Mouse (Mus musculus) hindbrain, embryonic 15.5 days (tissue): ENCODE results near the gene Setd7. TPM values are rescaled to one million over a fixed set of nuclear protein-coding genes. Genes with fewer than 3 reads are reported as not detected.

Experiments used
- ATAC-seq: fragments of 200-750 bp; cut with Nextera tagmentation; 2 replicates; pipeline ENCODE4 v1.8.0; 2017; ENCODE audit warnings: low read depth, moderate number of reproducible peaks, moderate TSS enrichment; ENCODE audit not compliant: low FRiP score
- H3K27ac ChIP-seq: fragments of 300-500 bp; sonication (generic); replicated peaks from 2 replicates; pipeline ENCODE4 v1.5.1; 2015; ENCODE audit warnings: mild to moderate bottlenecking, inconsistent platforms
- H3K27me3 ChIP-seq: fragments of 300-500 bp; sonication (generic); 2 replicates; pipeline ENCODE4 v1.6.1; 2015; ENCODE audit warnings: control low read depth, inconsistent platforms
- H3K36me3 ChIP-seq: fragments of 300-500 bp; sonication (generic); 2 replicates; pipeline ENCODE4 v1.6.1; 2015; ENCODE audit warnings: control low read depth, inconsistent platforms
- H3K4me1 ChIP-seq: fragments of 300-500 bp; sonication (generic); replicated peaks from 2 replicates; pipeline ENCODE4 v1.6.1; 2015; ENCODE audit warnings: control low read depth, inconsistent platforms
- H3K4me2 ChIP-seq: fragments of 300-500 bp; sonication (generic); 2 replicates; pipeline ENCODE4 v1.6.1; 2015; ENCODE audit warnings: moderate library complexity, mild to moderate bottlenecking, inconsistent platforms
- H3K4me3 ChIP-seq: fragments of 300-500 bp; sonication (generic); 2 replicates; pipeline ENCODE4 v1.5.1; 2015; ENCODE audit warnings: mild to moderate bottlenecking, inconsistent platforms
- H3K9ac ChIP-seq: fragments of 300-500 bp; sonication (generic); 2 replicates; pipeline ENCODE4 v1.6.1; 2015; ENCODE audit warnings: inconsistent platforms
- H3K9me3 ChIP-seq: fragments of 300-500 bp; sonication (generic); 2 replicates; pipeline ENCODE4 v1.6.1; 2016; ENCODE audit warnings: control low read depth, inconsistent platforms
- WGBS: fragments of 180-500 bp; shearing (Covaris S2); methylation state at CpG from one replicate; pipeline ENCODE4 v1.1.7; 2015; 5-methylcytosine and 5-hydroxymethylcytosine counted together
- polyA plus RNA-seq: library from polyadenylated mRNA; unstranded; fragments of >200 nt; fragmentation: Nextera tagmentation; extraction: Ambion mirVana; gene quantifications from 2 replicates; pipeline ENCODE4 v1.2.1, GENCODE M21; 2015

The Setd7 gene
- polyA plus RNA-seq, 1 experiment from 2014 or later = 2.9 TPM

DNA sequence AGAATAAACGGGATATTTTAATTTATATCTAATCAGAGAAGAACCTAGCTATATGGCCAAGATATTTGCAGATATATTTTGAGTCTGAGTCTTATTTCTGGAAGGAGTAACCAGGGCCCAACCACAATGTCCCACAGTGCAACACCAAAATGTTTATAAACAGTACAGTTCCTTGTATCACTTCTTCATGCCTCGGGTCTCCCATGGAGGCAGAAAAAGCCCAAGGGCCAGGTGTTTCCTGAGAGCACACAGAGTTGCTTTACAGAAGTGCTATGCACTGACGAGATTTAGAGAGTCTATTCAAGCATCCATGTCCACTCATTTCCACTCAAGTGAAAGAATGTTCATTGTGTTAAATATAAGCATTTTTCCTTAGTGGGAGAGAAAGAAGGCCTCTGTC, 78.8 kb downstream of the Setd7 start:
- peaks cover 31% of the 10 kb centered on the region for H3K4me1 ChIP-seq
- H3K9ac ChIP-seq = no peak overlapping the region
- WGBS = 71% methylated on average over 3 of the region's 3 CpGs
- no peaks in the 10 kb centered on the region for H3K27me3 ChIP-seq
- ATAC-seq = no peak
- no peak overlapping the region for H3K4me3 ChIP-seq
- no peaks in the 10 kb centered on the region for H3K9me3 ChIP-seq
- no peak overlapping the region for H3K4me2 ChIP-seq
- no peaks in the 10 kb centered on the region for H3K36me3 ChIP-seq
- no peak overlapping the region for H3K27ac ChIP-seq

DNA sequence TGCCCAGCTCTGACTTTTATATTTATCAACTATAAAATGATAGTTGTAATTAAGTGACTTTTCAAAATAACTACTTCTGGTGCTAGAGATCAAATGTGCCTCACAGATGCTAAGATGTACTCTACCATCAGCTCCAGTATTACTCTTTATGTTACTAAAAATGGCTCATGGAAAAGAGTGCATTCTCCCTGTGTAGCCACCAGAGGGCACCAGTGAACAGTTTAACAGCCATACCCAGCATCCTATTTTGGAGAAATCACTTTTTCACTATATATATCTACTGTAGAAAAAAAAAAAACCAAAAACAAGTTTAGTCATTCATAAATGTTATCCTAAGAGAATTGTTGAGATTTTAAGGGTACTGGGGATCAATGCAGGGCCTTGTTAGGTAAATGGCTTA, 79.6 kb downstream of the Setd7 start:
- Histone ChIP-seq H3K4me2 (no peak overlapping the region), H3K9me3 (no peaks in the 10 kb centered on the region)
- ATAC-seq = no peak

DNA sequence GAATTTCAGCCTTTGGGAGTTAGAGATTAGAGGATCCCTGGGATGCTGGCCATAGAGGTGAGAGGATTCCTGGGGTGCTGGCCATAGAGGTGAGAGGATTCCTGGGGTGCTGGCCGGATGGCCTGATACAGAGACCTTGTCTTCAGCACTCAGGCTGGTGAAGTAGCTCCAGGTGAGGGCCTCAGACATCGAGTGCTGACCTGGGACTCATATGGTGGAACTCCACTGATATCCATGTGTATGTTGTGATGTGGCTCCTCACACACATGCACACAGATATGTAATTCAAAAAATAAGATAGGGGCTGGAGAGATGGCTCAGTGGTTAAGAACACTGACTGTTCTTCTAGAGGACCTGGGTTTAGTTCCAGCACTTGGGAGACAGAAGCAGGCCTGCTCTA, 80.8 kb downstream of the Setd7 start:
- Histone ChIP-seq H3K9me3 (no peaks in the 10 kb centered on the region), H3K36me3 (peaks cover 2% of the 10 kb centered on the region; the same call in 1 of the 2 replicates), H3K4me2 (no peak overlapping the region), H3K9ac (no peak overlapping the region), H3K4me1 (peaks cover 12% of the 10 kb centered on the region), H3K4me3 (no peak overlapping the region), H3K27ac (no peak overlapping the region), H3K27me3 (no peaks in the 10 kb centered on the region)
- ATAC-seq = no peak
- 49% methylated on average over 2 of the region's 2 CpGs for WGBS

More for the DNA sequence above, 79.6 kb downstream of the Setd7 start:
- Histone ChIP-seq H3K27ac (no peak overlapping the region), H3K4me1 (peaks cover 24% of the 10 kb centered on the region), H3K27me3 (no peaks in the 10 kb centered on the region), H3K9ac (no peak overlapping the region), H3K4me3 (no peak overlapping the region), H3K36me3 (no peaks in the 10 kb centered on the region)

DNA sequence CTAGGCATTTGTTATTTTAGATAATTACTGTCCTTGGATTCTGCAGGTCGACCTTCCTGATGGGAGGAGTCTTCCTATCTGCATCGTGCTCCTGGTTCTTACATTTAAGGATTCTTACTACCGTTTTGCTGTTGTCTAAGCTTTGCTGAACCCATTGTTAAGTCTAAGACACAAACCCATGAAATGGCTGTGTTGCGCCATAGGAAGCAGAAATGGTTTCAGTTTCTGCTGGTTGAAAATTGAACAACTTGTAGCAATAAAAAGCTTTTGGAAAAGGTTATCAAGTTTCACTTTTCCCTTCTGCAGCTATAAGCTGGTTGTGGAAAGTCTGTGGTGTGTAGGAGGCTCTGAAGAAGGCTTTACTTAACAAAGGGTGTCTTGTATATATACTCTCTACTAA, 85.0 kb downstream of the Setd7 start:
- no peak overlapping the region for H3K4me3 ChIP-seq
- peaks cover 24% of the 10 kb centered on the region for H3K36me3 ChIP-seq
- H3K4me1 ChIP-seq = no peaks in the 10 kb centered on the region
- no peaks in the 10 kb centered on the region for H3K27me3 ChIP-seq
- H3K9me3 ChIP-seq = no peaks in the 10 kb centered on the region
- no peak overlapping the region for H3K27ac ChIP-seq
- no peak overlapping the region for H3K9ac ChIP-seq
- H3K4me2 ChIP-seq = no peak overlapping the region
- ATAC-seq = no peak
- 89% methylated on average over 4 of the region's 4 CpGs for WGBS

DNA sequence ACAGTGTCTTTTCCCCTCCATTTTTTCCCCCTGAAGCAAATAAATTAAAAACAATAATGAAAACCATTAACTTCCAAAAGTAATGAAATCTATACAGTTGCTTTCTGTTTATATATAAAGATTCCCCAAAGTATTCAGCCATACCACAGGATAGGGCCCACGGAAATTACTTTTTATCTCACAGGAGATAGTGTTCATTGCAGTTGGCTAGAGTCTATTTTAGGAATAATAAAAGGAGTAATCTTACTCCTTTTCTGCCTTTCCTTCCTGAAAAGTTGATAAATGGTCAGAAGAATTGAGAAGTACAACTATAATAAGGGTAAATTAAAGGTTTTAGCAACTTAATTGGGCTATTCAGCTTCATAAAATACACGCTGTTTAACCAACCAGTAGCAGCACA, 92.1 kb downstream of the Setd7 start:
- 92% methylated on average over 2 of the region's 2 CpGs for WGBS
- peaks cover 70% of the 10 kb centered on the region for H3K36me3 ChIP-seq
- no peaks in the 10 kb centered on the region for H3K9me3 ChIP-seq
- H3K4me2 ChIP-seq = no peak overlapping the region
- no peak for ATAC-seq
- H3K4me3 ChIP-seq = no peak overlapping the region
- no peak overlapping the region for H3K9ac ChIP-seq
- H3K27ac ChIP-seq = no peak overlapping the region
- H3K4me1 ChIP-seq = no peaks in the 10 kb centered on the region
- no peaks in the 10 kb centered on the region for H3K27me3 ChIP-seq

Other genes starting within 250 kb of the Setd7 start
- gene Elf2, start 220.2 kb downstream of the Setd7 start, polyA plus RNA-seq = 34.2 and 35.7 TPM in 2 replicates
- gene Mgarp, start 164.1 kb downstream of the Setd7 start, polyA plus RNA-seq = 2.0 and 2.5 TPM in 2 replicates
- gene Ndufc1, start 151.9 kb downstream of the Setd7 start, polyA plus RNA-seq = 733 and 815 TPM in 2 replicates
- 45.9 and 47.6 TPM in 2 replicates for gene Naa15, start 145.7 kb downstream of the Setd7 start, polyA plus RNA-seq
- 26.7 and 31.5 TPM in 2 replicates for gene Rab33b, start 77.0 kb downstream of the Setd7 start, polyA plus RNA-seq
- 0.36 and 0.59 TPM in 2 replicates for gene Mgst2, start 99.5 kb upstream of the Setd7 start, polyA plus RNA-seq